Mouse (Mus musculus): Measurements from ENCODE around the gene Natd1. TPM values are rescaled to one million over a fixed set of nuclear protein-coding genes. Genes with fewer than 3 reads are reported as not detected.

Natd1 gene
- polyA plus RNA-seq, 1 experiment from 2014 or later: 8.9 TPM

DNA sequence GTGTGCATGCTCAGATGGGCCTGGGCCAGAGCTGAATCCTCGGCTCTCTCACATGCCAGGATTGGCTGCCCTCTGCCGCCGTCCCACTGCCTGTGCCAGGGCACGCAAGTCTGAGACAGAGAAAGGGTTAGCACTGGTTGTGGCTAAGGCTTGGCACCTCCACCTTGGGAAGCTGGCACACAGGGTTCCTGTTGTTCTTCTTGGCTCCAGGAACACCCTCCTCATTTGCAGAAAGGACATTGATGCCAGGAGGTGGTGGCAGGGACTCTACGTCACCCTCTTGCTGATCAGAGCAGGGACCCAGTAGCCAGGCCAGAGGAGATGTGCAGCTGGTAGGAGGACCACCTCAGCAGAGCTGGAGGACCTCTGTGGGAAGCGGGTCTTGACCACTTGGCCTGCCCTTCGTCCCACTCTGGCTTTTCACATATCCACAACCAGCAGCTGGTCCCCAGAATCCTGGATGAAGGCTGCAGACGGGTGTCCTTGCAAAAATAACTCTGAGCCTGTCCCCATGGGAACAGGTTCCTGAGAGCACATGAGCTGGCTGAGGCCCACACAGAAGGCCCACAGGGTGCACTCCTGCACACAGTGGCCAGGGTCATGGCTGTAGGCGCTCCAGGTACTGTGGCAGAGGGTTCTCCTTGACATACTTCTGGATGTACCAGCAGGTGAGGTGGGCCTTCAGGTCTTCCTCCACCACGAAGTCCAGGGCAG, 9.0 kb downstream of the Natd1 start:
- no peak overlapping the region for H3K4me3 ChIP-seq (ENCODE audit: low read depth, low read length)
- H3K9ac ChIP-seq (ENCODE audit: low read depth, low read length): no peak overlapping the region
- WGBS: 90% methylated on average over 10 of the region's 10 CpGs
- H3K36me3 ChIP-seq (ENCODE audit: control insufficient read depth, insufficient read depth): peaks cover 29% of the 10 kb centered on the region
- no peaks in the 10 kb centered on the region for H3K27me3 ChIP-seq (replicated peaks; ENCODE audit: control insufficient read depth, insufficient read depth, low read length)
- no peak overlapping the region for H3K4me2 ChIP-seq (replicated peaks; ENCODE audit: low read depth)
- no peak overlapping the region for H3K27ac ChIP-seq (ENCODE audit: low read depth, low read length)
- H3K9me3 ChIP-seq (ENCODE audit: control insufficient read depth): no peaks in the 10 kb centered on the region
- TF ChIP-seq CTCF (IDR thresholded peaks at IDR 0.05; ENCODE audit: low read depth): no peak
- H3K4me1 ChIP-seq (replicated peaks; ENCODE audit: control insufficient read depth, insufficient read depth, low read length): no peaks in the 10 kb centered on the region
- no peak for ATAC-seq

- WGBS: 90% methylated on average over 6 of the region's 6 CpGs
- Histone ChIP-seq H3K9ac (ENCODE audit: low read depth, low read length) (no peak overlapping the region), H3K27me3 (replicated peaks; ENCODE audit: control insufficient read depth, insufficient read depth, low read length) (no peaks in the 10 kb centered on the region), H3K36me3 (ENCODE audit: control insufficient read depth, insufficient read depth) (peaks cover 29% of the 10 kb centered on the region), H3K4me1 (replicated peaks; ENCODE audit: control insufficient read depth, insufficient read depth, low read length) (no peaks in the 10 kb centered on the region), H3K4me2 (replicated peaks; ENCODE audit: low read depth) (no peak overlapping the region), H3K27ac (ENCODE audit: low read depth, low read length) (no peak overlapping the region), H3K9me3 (ENCODE audit: control insufficient read depth) (no peaks in the 10 kb centered on the region), H3K4me3 (ENCODE audit: low read depth, low read length) (no peak overlapping the region)
- no peak for ATAC-seq
- TF ChIP-seq CTCF (IDR thresholded peaks at IDR 0.05; ENCODE audit: low read depth): no peak
These were observed 10.9 kb downstream of the Natd1 start for GRCm38 (mm10) chr11:60903661-60904061.

GRCm38 (mm10) chr11:60902486-60902885, 12.1 kb downstream of the Natd1 start:
- no peak for TF ChIP-seq CTCF (IDR thresholded peaks at IDR 0.05; ENCODE audit: low read depth)
- H3K27ac ChIP-seq (ENCODE audit: low read depth, low read length): no peak overlapping the region
- no peak for ATAC-seq

DNA sequence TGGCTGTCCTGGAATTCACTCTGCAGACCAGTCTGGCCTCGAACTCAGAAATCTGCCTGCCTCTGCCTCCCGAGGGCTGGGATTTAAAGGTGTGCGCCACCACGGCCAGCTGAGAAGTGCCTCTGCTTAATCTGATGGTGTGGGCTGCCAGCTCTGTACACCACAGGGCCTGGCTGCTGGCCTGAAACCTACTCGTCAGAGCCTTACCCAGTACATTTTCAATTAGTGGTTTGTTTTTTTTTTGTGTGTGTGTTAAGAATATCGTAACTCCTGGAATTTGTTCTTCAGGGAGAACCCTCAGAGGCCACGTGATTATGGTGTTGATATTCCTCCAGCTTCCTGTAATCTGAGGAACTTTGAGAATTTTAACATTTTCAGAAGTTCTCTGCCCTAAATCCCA, 12.5 kb downstream of the Natd1 start:
- ATAC-seq: no peak
- H3K27ac ChIP-seq (ENCODE audit: low read depth, low read length): no peak overlapping the region
- H3K9ac ChIP-seq (ENCODE audit: low read depth, low read length): no peak overlapping the region
- no peak for TF ChIP-seq CTCF (IDR thresholded peaks at IDR 0.05; ENCODE audit: low read depth)
- H3K9me3 ChIP-seq (ENCODE audit: control insufficient read depth): no peaks in the 10 kb centered on the region
- H3K4me2 ChIP-seq (replicated peaks; ENCODE audit: low read depth): no peak overlapping the region
- H3K27me3 ChIP-seq (replicated peaks; ENCODE audit: control insufficient read depth, insufficient read depth, low read length): no peaks in the 10 kb centered on the region
- WGBS: 79% methylated on average over 7 of the region's 7 CpGs
- no peaks in the 10 kb centered on the region for H3K4me1 ChIP-seq (replicated peaks; ENCODE audit: control insufficient read depth, insufficient read depth, low read length)
- H3K4me3 ChIP-seq (ENCODE audit: low read depth, low read length): no peak overlapping the region
- H3K36me3 ChIP-seq (ENCODE audit: control insufficient read depth, insufficient read depth): peaks cover 26% of the 10 kb centered on the region

More at GRCm38 (mm10) chr11:60902486-60902885, 12.1 kb downstream of the Natd1 start:
- Histone ChIP-seq H3K4me1 (replicated peaks; ENCODE audit: control insufficient read depth, insufficient read depth, low read length) (no peaks in the 10 kb centered on the region), H3K4me3 (ENCODE audit: low read depth, low read length) (no peak overlapping the region), H3K4me2 (replicated peaks; ENCODE audit: low read depth) (no peak overlapping the region), H3K27me3 (replicated peaks; ENCODE audit: control insufficient read depth, insufficient read depth, low read length) (no peaks in the 10 kb centered on the region), H3K36me3 (ENCODE audit: control insufficient read depth, insufficient read depth) (peaks cover 29% of the 10 kb centered on the region), H3K9ac (ENCODE audit: low read depth, low read length) (no peak overlapping the region), H3K9me3 (ENCODE audit: control insufficient read depth) (no peaks in the 10 kb centered on the region)
- WGBS: 63% methylated on average over 4 of the region's 4 CpGs

DNA sequence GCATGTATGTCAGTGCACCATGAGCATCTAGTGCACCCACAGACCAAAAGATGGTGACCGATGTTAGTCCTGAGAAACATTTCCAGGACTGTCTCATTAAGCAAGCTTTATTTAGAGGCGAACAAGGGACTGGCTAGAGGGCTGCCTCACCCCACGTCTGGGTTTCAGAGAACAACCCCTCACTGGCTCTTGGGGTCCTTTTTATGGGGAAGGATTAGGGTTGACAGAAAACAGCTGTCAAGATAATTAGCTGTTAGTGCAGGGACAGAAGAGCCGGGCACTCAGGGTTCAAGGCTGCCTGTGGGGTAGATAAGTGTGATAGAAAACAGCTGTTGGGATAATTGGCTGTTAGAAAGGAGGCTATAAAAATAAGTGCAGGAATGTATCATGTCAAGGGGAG, 18.6 kb downstream of the Natd1 start:
- Histone ChIP-seq H3K36me3 (ENCODE audit: control insufficient read depth, insufficient read depth) (no peaks in the 10 kb centered on the region), H3K27me3 (replicated peaks; ENCODE audit: control insufficient read depth, insufficient read depth, low read length) (no peaks in the 10 kb centered on the region), H3K9me3 (ENCODE audit: control insufficient read depth) (no peaks in the 10 kb centered on the region), H3K4me2 (replicated peaks; ENCODE audit: low read depth) (no peak overlapping the region), H3K4me1 (replicated peaks; ENCODE audit: control insufficient read depth, insufficient read depth, low read length) (no peaks in the 10 kb centered on the region), H3K27ac (ENCODE audit: low read depth, low read length) (no peak overlapping the region), H3K9ac (ENCODE audit: low read depth, low read length) (no peak overlapping the region), H3K4me3 (ENCODE audit: low read depth, low read length) (no peak overlapping the region)
- ATAC-seq: no peak
- TF ChIP-seq CTCF (IDR thresholded peaks at IDR 0.05; ENCODE audit: low read depth): no peak
- WGBS: 25% methylated on average over 4 of the region's 4 CpGs

GRCm38 (mm10) chr11:60890744-60891143, 23.8 kb downstream of the Natd1 start:
- Histone ChIP-seq H3K27ac (ENCODE audit: low read depth, low read length) (no peak overlapping the region), H3K27me3 (replicated peaks; ENCODE audit: control insufficient read depth, insufficient read depth, low read length) (no peaks in the 10 kb centered on the region), H3K4me1 (replicated peaks; ENCODE audit: control insufficient read depth, insufficient read depth, low read length) (no peaks in the 10 kb centered on the region), H3K4me2 (replicated peaks; ENCODE audit: low read depth) (no peak overlapping the region), H3K36me3 (ENCODE audit: control insufficient read depth, insufficient read depth) (no peaks in the 10 kb centered on the region), H3K9ac (ENCODE audit: low read depth, low read length) (no peak overlapping the region), H3K4me3 (ENCODE audit: low read depth, low read length) (no peak overlapping the region), H3K9me3 (ENCODE audit: control insufficient read depth) (no peaks in the 10 kb centered on the region)
- TF ChIP-seq CTCF (IDR thresholded peaks at IDR 0.05; ENCODE audit: low read depth): no peak
- ATAC-seq: no peak
- WGBS: 55% methylated on average over 3 of the region's 3 CpGs

Data from intestine, postnatal 0 days (tissue).